Mouse (Mus musculus) small intestine, adult 2 months (tissue): ENCODE data around the gene Syt13.

Source experiments
- CTCF ChIP-seq: fragments of 200-500 bp; IDR thresholded peaks from 2 replicates; pipeline ENCODE4 v1.5.1; 2012; ENCODE audit warnings: low read depth, mild to moderate bottlenecking, control low read depth, inconsistent platforms, low read length, moderate library complexity, mixed read lengths; ENCODE audit not compliant: insufficient replicate concordance, insufficient read length; ENCODE audit errors: extremely low read depth
- POLR2A ChIP-seq: fragments of 200-500 bp; IDR thresholded peaks from 2 replicates; pipeline ENCODE4 v1.6.1; 2012; ENCODE audit warnings: low read depth, mild to moderate bottlenecking, control low read depth, inconsistent platforms, low read length, moderate library complexity

GRCm38 (mm10) chr2:92943406-92943805 is 28.5 kb downstream of the Syt13 start:
- TF ChIP-seq POLR2A (no peak), CTCF (no peak)
